Mouse (Mus musculus): Measurements from ENCODE around the gene Lif.

Lif gene

GRCm38 (mm10) chr11:4232644-4233043 is 24.7 kb upstream of the Lif start:
- DNase-seq, result no peak

GRCm38 (mm10) chr11:4235052-4235655 is 22.2 kb upstream of the Lif start:
- DNase-seq, result no peak

GRCm38 (mm10) chr11:4235665-4236545 is 21.5 kb upstream of the Lif start, which contains the start of gene Osm:
Gene Osm, plus strand, starts transcription at chr11:4236420.
- no peak for DNase-seq

GRCm38 (mm10) chr11:4236546-4237067 is 20.8 kb upstream of the Lif start:
- DNase-seq, result no peak

- DNase-seq, result no peak
Measured at GRCm38 (mm10) chr11:4237389-4237912, 19.9 kb upstream of the Lif start.

- no peak for DNase-seq
Measured at GRCm38 (mm10) chr11:4238167-4238566, 19.2 kb upstream of the Lif start.

GRCm38 (mm10) chr11:4239691-4240090 is 17.7 kb upstream of the Lif start:
- no peak for DNase-seq

GRCm38 (mm10) chr11:4240151-4240550 is 17.2 kb upstream of the Lif start:
- DNase-seq, result no peak

GRCm38 (mm10) chr11:4241180-4241579 is 16.2 kb upstream of the Lif start:
- no peak for DNase-seq

- DNase-seq, result no peak
Measured at GRCm38 (mm10) chr11:4246126-4246525, 11.2 kb upstream of the Lif start.

- no peak for DNase-seq
Measured at GRCm38 (mm10) chr11:4246623-4247022, 10.7 kb upstream of the Lif start.

- no peak for DNase-seq
Measured at GRCm38 (mm10) chr11:4247201-4247959, 10.0 kb upstream of the Lif start.

- no peak for DNase-seq
Measured at GRCm38 (mm10) chr11:4249151-4249550, 8.2 kb upstream of the Lif start.

GRCm38 (mm10) chr11:4250290-4250689 is 7.1 kb upstream of the Lif start:
- DNase-seq, result no peak

GRCm38 (mm10) chr11:4251376-4251775 is 6.0 kb upstream of the Lif start:
- DNase-seq, result no peak

GRCm38 (mm10) chr11:4252886-4253285 is 4.5 kb upstream of the Lif start:
- DNase-seq, result no peak

- no peak for DNase-seq
Measured at GRCm38 (mm10) chr11:4257756-4258155, 399 bp downstream of the Lif start.

- DNase-seq, result peak; percentile 79
Measured at GRCm38 (mm10) chr11:4258657-4259082, 1.3 kb downstream of the Lif start.

- DNase-seq, result no peak
Measured at GRCm38 (mm10) chr11:4260463-4261187, 3.3 kb downstream of the Lif start.

GRCm38 (mm10) chr11:4261188-4261494 is 3.8 kb downstream of the Lif start:
- DNase-seq, result peak; percentile 41

GRCm38 (mm10) chr11:4261969-4262368 is 4.6 kb downstream of the Lif start:
- no peak for DNase-seq

- no peak for DNase-seq
Measured at GRCm38 (mm10) chr11:4262847-4263246, 5.5 kb downstream of the Lif start.

- no peak for DNase-seq
Measured at GRCm38 (mm10) chr11:4263296-4263695, 5.9 kb downstream of the Lif start.

Data from cerebellum, adult 9-11 months (tissue).